Mouse (Mus musculus): Measurements from ENCODE around the gene Ccdc171. TPM values are rescaled to one million over a fixed set of nuclear protein-coding genes. Genes with fewer than 3 reads are reported as not detected.
"Not testable (repeated sequence)": the region's sequence is repeated elsewhere in the genome, so short reads cannot be mapped to it uniquely, and the experiment has no call there.

Ccdc171 gene
- polyA plus RNA-seq, 1 experiment from 2014 or later, result 6.5 TPM

GRCm38 (mm10) chr4:83516144-83516543 lies 9.2 kb upstream of the Ccdc171 start:
- not testable (repeated sequence) for H3K4me3 ChIP-seq (ENCODE audit: low read depth, low read length); ATAC-seq (ENCODE audit: insufficient number of reproducible peaks, insufficient read depth, low FRiP score, low read depth)
- WGBS, result 89% methylated on average over 5 of the region's 6 CpGs

GRCm38 (mm10) chr4:83519148-83519547 lies 6.2 kb upstream of the Ccdc171 start:
- no peak for ATAC-seq (ENCODE audit: insufficient number of reproducible peaks, insufficient read depth, low FRiP score, low read depth)
- H3K27ac ChIP-seq (ENCODE audit: low read length), result no peak overlapping the region
- no peak overlapping the region for H3K4me3 ChIP-seq (ENCODE audit: low read depth, low read length)
- no peaks in the 10 kb centered on the region for H3K36me3 ChIP-seq (ENCODE audit: control insufficient read depth, insufficient read depth, low read length)
- H3K4me2 ChIP-seq (replicated peaks; ENCODE audit: low read depth, low read length), result no peak overlapping the region
- no peaks in the 10 kb centered on the region for H3K27me3 ChIP-seq (ENCODE audit: control insufficient read depth, insufficient read depth, low read length)
- 85% methylated on average over 2 of the region's 2 CpGs for WGBS
- no peaks in the 10 kb centered on the region for H3K4me1 ChIP-seq (ENCODE audit: control insufficient read depth, insufficient read depth, low read length)
- H3K9me3 ChIP-seq (ENCODE audit: control insufficient read depth, low read depth, low read length), result no peaks in the 10 kb centered on the region
- no peak overlapping the region for H3K9ac ChIP-seq (replicated peaks; ENCODE audit: low read depth, low read length)

More at GRCm38 (mm10) chr4:83516144-83516543, 9.2 kb upstream of the Ccdc171 start:
- H3K27ac ChIP-seq (ENCODE audit: low read length); H3K36me3 ChIP-seq (ENCODE audit: control insufficient read depth, insufficient read depth, low read length); H3K4me2 ChIP-seq (replicated peaks; ENCODE audit: low read depth, low read length); H3K4me1 ChIP-seq (ENCODE audit: control insufficient read depth, insufficient read depth, low read length); H3K9ac ChIP-seq (replicated peaks; ENCODE audit: low read depth, low read length); H3K9me3 ChIP-seq (ENCODE audit: control insufficient read depth, low read depth, low read length); H3K27me3 ChIP-seq (ENCODE audit: control insufficient read depth, insufficient read depth, low read length): not testable (repeated sequence)

GRCm38 (mm10) chr4:83519807-83520206 lies 5.5 kb upstream of the Ccdc171 start:
- Histone ChIP-seq H3K27me3 (ENCODE audit: control insufficient read depth, insufficient read depth, low read length) (no peaks in the 10 kb centered on the region), H3K9ac (replicated peaks; ENCODE audit: low read depth, low read length) (no peak overlapping the region), H3K4me1 (ENCODE audit: control insufficient read depth, insufficient read depth, low read length) (no peaks in the 10 kb centered on the region), H3K4me3 (ENCODE audit: low read depth, low read length) (no peak overlapping the region), H3K9me3 (ENCODE audit: control insufficient read depth, low read depth, low read length) (no peaks in the 10 kb centered on the region), H3K4me2 (replicated peaks; ENCODE audit: low read depth, low read length) (no peak overlapping the region), H3K36me3 (ENCODE audit: control insufficient read depth, insufficient read depth, low read length) (no peaks in the 10 kb centered on the region), H3K27ac (ENCODE audit: low read length) (no peak overlapping the region)
- ATAC-seq (ENCODE audit: insufficient number of reproducible peaks, insufficient read depth, low FRiP score, low read depth), result no peak

GRCm38 (mm10) chr4:83520308-83520707 lies 5.0 kb upstream of the Ccdc171 start:
- 85% methylated on average over 4 of the region's 4 CpGs for WGBS
- no peaks in the 10 kb centered on the region for H3K27me3 ChIP-seq (ENCODE audit: control insufficient read depth, insufficient read depth, low read length)
- no peaks in the 10 kb centered on the region for H3K9me3 ChIP-seq (ENCODE audit: control insufficient read depth, low read depth, low read length)
- H3K4me1 ChIP-seq (ENCODE audit: control insufficient read depth, insufficient read depth, low read length), result no peaks in the 10 kb centered on the region
- H3K9ac ChIP-seq (replicated peaks; ENCODE audit: low read depth, low read length), result no peak overlapping the region
- no peaks in the 10 kb centered on the region for H3K36me3 ChIP-seq (ENCODE audit: control insufficient read depth, insufficient read depth, low read length)
- H3K27ac ChIP-seq (ENCODE audit: low read length), result no peak overlapping the region
- no peak overlapping the region for H3K4me2 ChIP-seq (replicated peaks; ENCODE audit: low read depth, low read length)
- no peak overlapping the region for H3K4me3 ChIP-seq (ENCODE audit: low read depth, low read length)
- no peak for ATAC-seq (ENCODE audit: insufficient number of reproducible peaks, insufficient read depth, low FRiP score, low read depth)

- 28% methylated on average over 5 of the region's 5 CpGs for WGBS
- no peaks in the 10 kb centered on the region for H3K27me3 ChIP-seq (ENCODE audit: control insufficient read depth, insufficient read depth, low read length)
- H3K4me1 ChIP-seq (ENCODE audit: control insufficient read depth, insufficient read depth, low read length), result peaks cover 4% of the 10 kb centered on the region; the same call in 1 of the 2 replicates
- no peak overlapping the region for H3K4me2 ChIP-seq (replicated peaks; ENCODE audit: low read depth, low read length)
- H3K36me3 ChIP-seq (ENCODE audit: control insufficient read depth, insufficient read depth, low read length), result no peaks in the 10 kb centered on the region
- no peaks in the 10 kb centered on the region for H3K9me3 ChIP-seq (ENCODE audit: control insufficient read depth, low read depth, low read length)
- no peak for ATAC-seq (ENCODE audit: insufficient number of reproducible peaks, insufficient read depth, low FRiP score, low read depth)
- H3K4me3 ChIP-seq (ENCODE audit: low read depth, low read length), result no peak overlapping the region
- H3K9ac ChIP-seq (replicated peaks; ENCODE audit: low read depth, low read length), result no peak overlapping the region
- H3K27ac ChIP-seq (ENCODE audit: low read length), result no peak overlapping the region
Observed at GRCm38 (mm10) chr4:83522066-83522465, 3.3 kb upstream of the Ccdc171 start.

GRCm38 (mm10) chr4:83524456-83524842 lies 896 bp upstream of the Ccdc171 start:
- Histone ChIP-seq H3K4me1 (ENCODE audit: control insufficient read depth, insufficient read depth, low read length) (peaks cover 4% of the 10 kb centered on the region; the same call in 1 of the 2 replicates), H3K36me3 (ENCODE audit: control insufficient read depth, insufficient read depth, low read length) (no peaks in the 10 kb centered on the region), H3K4me2 (replicated peaks; ENCODE audit: low read depth, low read length) (peak overlapping the region; percentile 56), H3K27me3 (ENCODE audit: control insufficient read depth, insufficient read depth, low read length) (no peaks in the 10 kb centered on the region), H3K9me3 (ENCODE audit: control insufficient read depth, low read depth, low read length) (no peaks in the 10 kb centered on the region), H3K9ac (replicated peaks; ENCODE audit: low read depth, low read length) (peak overlapping the region; percentile 70), H3K27ac (ENCODE audit: low read length) (peak overlapping the region; percentile 97), H3K4me3 (ENCODE audit: low read depth, low read length) (peak overlapping the region; percentile 67)
- WGBS, result 12% methylated on average over 6 of the region's 6 CpGs
- ATAC-seq (ENCODE audit: insufficient number of reproducible peaks, insufficient read depth, low FRiP score, low read depth), result no peak

- ATAC-seq (ENCODE audit: insufficient number of reproducible peaks, insufficient read depth, low FRiP score, low read depth), result peak; percentile 69
- Histone ChIP-seq H3K4me2 (replicated peaks; ENCODE audit: low read depth, low read length) (peak overlapping the region; percentile 71), H3K36me3 (ENCODE audit: control insufficient read depth, insufficient read depth, low read length) (no peaks in the 10 kb centered on the region), H3K9ac (replicated peaks; ENCODE audit: low read depth, low read length) (peak overlapping the region; percentile 70), H3K27ac (ENCODE audit: low read length) (peak overlapping the region; percentile 79), H3K9me3 (ENCODE audit: control insufficient read depth, low read depth, low read length) (no peaks in the 10 kb centered on the region), H3K4me3 (ENCODE audit: low read depth, low read length) (peak overlapping the region; percentile 67), H3K27me3 (ENCODE audit: control insufficient read depth, insufficient read depth, low read length) (no peaks in the 10 kb centered on the region), H3K4me1 (ENCODE audit: control insufficient read depth, insufficient read depth, low read length) (peaks cover 4% of the 10 kb centered on the region; the same call in 1 of the 2 replicates)
- 0% methylated on average over 18 of the region's 18 CpGs for WGBS
Observed at GRCm38 (mm10) chr4:83525690-83526055, 328 bp downstream of the Ccdc171 start.

- H3K27ac ChIP-seq (ENCODE audit: low read length), result no peak overlapping the region
- H3K36me3 ChIP-seq (ENCODE audit: control insufficient read depth, insufficient read depth, low read length), result no peaks in the 10 kb centered on the region
- 5% methylated on average over 13 of the region's 13 CpGs for WGBS
- no peaks in the 10 kb centered on the region for H3K27me3 ChIP-seq (ENCODE audit: control insufficient read depth, insufficient read depth, low read length)
- ATAC-seq (ENCODE audit: insufficient number of reproducible peaks, insufficient read depth, low FRiP score, low read depth), result no peak
- peak overlapping the region; percentile 67 for H3K4me3 ChIP-seq (ENCODE audit: low read depth, low read length)
- H3K9me3 ChIP-seq (ENCODE audit: control insufficient read depth, low read depth, low read length), result no peaks in the 10 kb centered on the region
- no peak overlapping the region for H3K9ac ChIP-seq (replicated peaks; ENCODE audit: low read depth, low read length)
- H3K4me2 ChIP-seq (replicated peaks; ENCODE audit: low read depth, low read length), result peak overlapping the region; percentile 71
- peaks cover 4% of the 10 kb centered on the region; the same call in 1 of the 2 replicates for H3K4me1 ChIP-seq (ENCODE audit: control insufficient read depth, insufficient read depth, low read length)
Observed at GRCm38 (mm10) chr4:83526270-83526987, 1.1 kb downstream of the Ccdc171 start.

GRCm38 (mm10) chr4:83526988-83527334 lies 1.6 kb downstream of the Ccdc171 start:
- no peak overlapping the region for H3K4me3 ChIP-seq (ENCODE audit: low read depth, low read length)
- no peaks in the 10 kb centered on the region for H3K36me3 ChIP-seq (ENCODE audit: control insufficient read depth, insufficient read depth, low read length)
- no peak overlapping the region for H3K4me2 ChIP-seq (replicated peaks; ENCODE audit: low read depth, low read length)
- no peak overlapping the region for H3K27ac ChIP-seq (ENCODE audit: low read length)
- peaks cover 4% of the 10 kb centered on the region; the same call in 1 of the 2 replicates for H3K4me1 ChIP-seq (ENCODE audit: control insufficient read depth, insufficient read depth, low read length)
- no peak for ATAC-seq (ENCODE audit: insufficient number of reproducible peaks, insufficient read depth, low FRiP score, low read depth)
- no peak overlapping the region for H3K9ac ChIP-seq (replicated peaks; ENCODE audit: low read depth, low read length)
- no peaks in the 10 kb centered on the region for H3K27me3 ChIP-seq (ENCODE audit: control insufficient read depth, insufficient read depth, low read length)
- 39% methylated on average over 6 of the region's 6 CpGs for WGBS
- no peaks in the 10 kb centered on the region for H3K9me3 ChIP-seq (ENCODE audit: control insufficient read depth, low read depth, low read length)

All from stomach, embryonic 14.5 days (tissue).